9 mouse cellular contexts compared by ENCODE assay signal in the genomic region with DNA sequence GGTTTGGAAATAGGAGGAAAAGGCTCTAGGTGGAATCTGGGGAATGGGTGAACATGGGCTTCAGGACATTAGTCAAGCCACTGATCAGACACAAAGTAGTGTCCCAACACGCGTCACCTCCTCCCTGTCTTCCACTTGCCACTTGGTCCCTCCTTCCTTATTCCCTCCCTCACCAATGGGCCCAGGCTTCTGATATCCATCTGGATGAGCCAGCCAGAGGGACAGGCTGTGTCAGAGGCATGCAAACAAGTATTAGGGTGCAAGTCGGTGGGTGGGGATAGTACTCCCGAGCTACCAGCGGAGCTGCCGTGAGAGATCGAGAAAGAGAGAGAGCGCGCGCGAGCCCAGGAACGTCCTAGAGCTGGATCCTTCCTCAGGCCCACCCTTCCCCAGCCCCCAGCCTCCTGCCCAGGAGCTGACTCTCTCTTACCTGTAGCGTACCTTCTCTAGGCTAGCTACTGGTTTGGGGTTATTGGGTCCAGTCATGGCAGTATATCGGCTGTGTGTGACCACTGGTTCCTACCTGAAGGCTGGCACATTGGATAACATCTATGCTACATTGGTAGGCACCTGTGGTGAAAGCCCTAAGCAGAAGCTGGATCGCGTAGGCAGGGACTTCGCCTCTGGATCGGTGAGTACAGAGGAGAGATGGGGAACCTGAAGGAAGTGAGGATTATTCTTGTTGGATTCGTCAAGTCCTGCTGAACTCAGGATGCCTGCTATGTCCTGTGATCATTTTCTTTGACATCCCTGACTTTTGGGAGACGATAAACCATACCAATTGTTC. TPM values are rescaled to one million over a fixed set of nuclear protein-coding genes. Genes with fewer than 3 reads are reported as not detected.
DNase-seq lines count a peak whose midpoint lies in the region; ATAC-seq lines count a peak whose summit lies in the region.
"Had no signal": no experiment of that assay in that cellular context is flagged by ENCODE, and none has a peak within 500 bp of the region (broad histone marks: within the 10 kb centered on the region; RNA-seq: fewer than 3 reads in every experiment).

No protein-coding gene starts in this region.

- WGBS in hindbrain, embryonic 11.5 days, result 11% methylated on average over 20 of the region's 20 CpGs

- DNase-seq in gastrocnemius, postnatal 25 days, result peak; percentile 25
- DNase-seq in gastrocnemius, postnatal 14 days, result no peak
- DNase-seq in A20 (ENCODE audit: low read depth, low spot score), result peak; percentile 52
- peak; percentile 80 for DNase-seq in cerebellum, adult 9-10 months
- peak; percentile 44 for DNase-seq in hindbrain, embryonic 11.5 days (ENCODE audit: low spot score)
- DNase-seq in mesoderm, embryonic 11.5 days (ENCODE audit: low read depth, low spot score), result peak; percentile 6
- DNase-seq in left cerebral cortex, adult 11 months (ENCODE audit: low spot score), result no peak
- DNase-seq in frontal cortex, postnatal 10 days (ENCODE audit: low spot score in 2 of 2), result no peak

- no peaks in the 10 kb centered on the region for H3K36me3 ChIP-seq in hindbrain, embryonic 11.5 days (ENCODE audit: control insufficient read depth, insufficient read depth, low read length)

- peak overlapping the region; percentile 77 for H3K4me2 ChIP-seq in hindbrain, embryonic 11.5 days (replicated peaks; ENCODE audit: low read depth, low read length)

- peaks cover 12% of the 10 kb centered on the region; the same call in 1 of the 2 replicates for H3K4me1 ChIP-seq in hindbrain, embryonic 11.5 days (replicated peaks; ENCODE audit: control insufficient read depth, insufficient read depth, low read length)

- intact Hi-C loops in gastrocnemius, postnatal 14 days (cut with DNase I; ENCODE audit: low total_unique reads), result no loop called here

- no peak overlapping the region for H3K27ac ChIP-seq in hindbrain, embryonic 11.5 days (ENCODE audit: low read depth, low read length)

- H3K9me3 ChIP-seq in hindbrain, embryonic 11.5 days (ENCODE audit: control insufficient read depth, low read length), result no peaks in the 10 kb centered on the region

- peaks cover 9% of the 10 kb centered on the region for H3K27me3 ChIP-seq in hindbrain, embryonic 11.5 days (ENCODE audit: control insufficient read depth, insufficient read depth, low read length)
- H3K27me3 ChIP-seq: Patski had no signal

- no peak overlapping the region for H3K9ac ChIP-seq in hindbrain, embryonic 11.5 days (ENCODE audit: low read depth, low read length)

- no peak for ATAC-seq in hindbrain, embryonic 11.5 days (ENCODE audit: low FRiP score)

- H3K4me3 ChIP-seq in hindbrain, embryonic 11.5 days (ENCODE audit: low read depth, low read length), result peak overlapping the region; percentile 51

RNA-seq across cellular contexts. Expression of gene Aloxe3, which starts 0.4 kb away (rescaled TPM):
- total RNA-seq in gastrocnemius, postnatal 25 days (2021), result not detected
- not detected for total RNA-seq in gastrocnemius, postnatal 14 days (2021)
- 0.06 and 0.40 TPM in 2 replicates for polyA plus RNA-seq in hindbrain, embryonic 11.5 days (2014; fragmentation: Nextera tagmentation; extraction: Ambion mirVana)

RNA-seq across cellular contexts. Expression of gene 9130213A22Rik, which starts 3.7 kb away (rescaled TPM):
- under 1 TPM in 1 of 2 experiments, not detected in 1; 0.21 TPM for total RNA-seq in gastrocnemius, postnatal 25 days (2021)
- total RNA-seq in gastrocnemius, postnatal 14 days (2021), result under 1 TPM in 1 of 2 experiments, not detected in 1; 0.18 TPM
- 0.21 TPM in 1 of 2 replicates, not detected in the other for polyA plus RNA-seq in hindbrain, embryonic 11.5 days (2014; fragmentation: Nextera tagmentation; extraction: Ambion mirVana)

RNA-seq across cellular contexts. Expression of gene Hes7, which starts 5.9 kb away (rescaled TPM):
- total RNA-seq in gastrocnemius, postnatal 25 days (2021), result not detected
- total RNA-seq in gastrocnemius, postnatal 14 days (2021), result under 1 TPM in 1 of 2 experiments, not detected in 1; 0.10 TPM
- polyA plus RNA-seq in hindbrain, embryonic 11.5 days (2014; fragmentation: Nextera tagmentation; extraction: Ambion mirVana), result 0.19 and 0.29 TPM in 2 replicates

RNA-seq across cellular contexts. Expression of gene Alox12b, which starts 30.7 kb away (rescaled TPM):
- under 1 TPM in 1 of 2 experiments, not detected in 1; 0.18 TPM for total RNA-seq in gastrocnemius, postnatal 25 days (2021)
- total RNA-seq in gastrocnemius, postnatal 14 days (2021), result not detected
- polyA plus RNA-seq in hindbrain, embryonic 11.5 days (2014; fragmentation: Nextera tagmentation; extraction: Ambion mirVana), result 0.06 and 0.20 TPM in 2 replicates
- polyA plus RNA-seq: Patski had no signal

RNA-seq across cellular contexts. Expression of gene Per1, which starts 31.1 kb away (rescaled TPM):
- total RNA-seq in gastrocnemius, postnatal 25 days (2021), result 10 to 100 TPM; 21.0 to 50.8 TPM
- 10 to 100 TPM; 22.1 to 77.5 TPM for total RNA-seq in gastrocnemius, postnatal 14 days (2021)
- 5.6 and 7.4 TPM in 2 replicates for polyA plus RNA-seq in hindbrain, embryonic 11.5 days (2014; fragmentation: Nextera tagmentation; extraction: Ambion mirVana)

Comparison
In these comparisons a context has a peak if more than half of its experiments do, and no peak if none do; other contexts are left out.
1. DNase-seq: peak in gastrocnemius, postnatal 25 days (single experiment), A20 (single experiment), cerebellum, adult 9-10 months (single experiment), hindbrain, embryonic 11.5 days (single experiment) and mesoderm, embryonic 11.5 days (single experiment); none in gastrocnemius, postnatal 14 days (single experiment), left cerebral cortex, adult 11 months (single experiment) and frontal cortex, postnatal 10 days (0 of 2).